Mouse (Mus musculus): ENCODE data around the gene Slc1a4. TPM values are rescaled to one million over a fixed set of nuclear protein-coding genes. Genes with fewer than 3 reads are reported as not detected.
A peak's percentile ranks its signal among the peaks of the same experiment; 100 is the strongest.

Gene Slc1a4
- 1 to 10 TPM; 6.3 to 9.7 TPM for total RNA-seq (2021)
- long read RNA-seq, experiment 1, transcript Slc1a4-202 (8 exons, 3,926 nt), result major isoform, 6 of 7 reads
- long read RNA-seq, experiment 1, partial matches to known transcripts, result 1 of 7 reads
- long read RNA-seq, experiment 1, other reads (novel, unspliced or antisense), result 0 of 7 reads
- long read RNA-seq, experiment 2, transcript Slc1a4-202 (8 exons, 3,926 nt), result major isoform, 9 of 18 reads
- long read RNA-seq, experiment 2, partial matches to known transcripts, result 5 of 18 reads
- long read RNA-seq, experiment 2, other reads (novel, unspliced or antisense), result 4 of 18 reads

DNA sequence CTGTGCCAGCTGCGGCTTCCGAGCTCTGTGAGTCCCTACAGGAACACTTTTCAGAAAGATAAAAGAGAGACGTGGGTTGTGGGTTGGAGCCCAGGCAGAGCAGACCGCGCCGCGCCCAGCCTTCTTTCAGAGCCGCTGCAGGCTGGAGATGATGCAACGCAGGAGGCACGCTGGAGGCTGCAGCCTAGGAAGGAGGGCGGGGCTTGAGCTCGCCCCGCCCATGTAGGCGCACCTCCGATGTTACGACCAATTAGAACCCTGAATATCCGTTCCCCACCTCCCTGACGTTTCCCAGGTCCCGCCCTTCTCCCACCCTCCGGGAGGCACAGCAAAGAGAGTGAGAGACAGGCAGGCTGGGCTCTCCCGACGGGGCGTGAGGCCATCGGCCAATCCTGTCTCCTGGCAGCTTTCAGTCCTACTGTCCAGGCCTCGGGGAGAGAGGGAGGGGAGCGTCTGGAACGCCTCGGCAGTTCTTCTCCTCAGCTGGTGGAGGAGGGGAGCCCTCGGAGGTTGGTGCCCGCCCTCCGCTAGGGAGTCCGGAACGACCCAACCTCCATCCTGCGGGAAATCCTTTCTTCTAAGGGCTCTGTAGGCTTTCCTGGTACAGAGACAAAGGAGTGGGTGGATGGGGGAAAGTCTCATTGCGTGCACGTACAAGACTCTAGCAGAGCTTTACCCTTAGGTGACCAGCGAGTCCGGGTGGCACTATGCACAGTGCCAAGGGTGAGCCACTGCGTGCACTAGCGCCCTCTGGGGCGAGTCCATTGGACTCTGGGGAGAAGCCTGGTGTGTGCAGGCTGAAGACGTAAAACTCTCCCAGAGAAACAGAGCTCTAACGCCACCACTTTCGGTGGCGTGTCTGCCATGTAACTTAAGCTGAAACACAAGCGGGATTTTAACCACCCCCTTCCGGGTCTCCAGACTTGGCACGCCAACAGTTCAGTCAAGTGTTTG, at the start of gene Slc1a4:
Gene Slc1a4, minus strand, starts transcription at position 153 of the 954 bp plus-strand sequence.
- peak; percentile 84 to 85 for DNase-seq (ENCODE audit: low spot score in 2 of 2)

DNA sequence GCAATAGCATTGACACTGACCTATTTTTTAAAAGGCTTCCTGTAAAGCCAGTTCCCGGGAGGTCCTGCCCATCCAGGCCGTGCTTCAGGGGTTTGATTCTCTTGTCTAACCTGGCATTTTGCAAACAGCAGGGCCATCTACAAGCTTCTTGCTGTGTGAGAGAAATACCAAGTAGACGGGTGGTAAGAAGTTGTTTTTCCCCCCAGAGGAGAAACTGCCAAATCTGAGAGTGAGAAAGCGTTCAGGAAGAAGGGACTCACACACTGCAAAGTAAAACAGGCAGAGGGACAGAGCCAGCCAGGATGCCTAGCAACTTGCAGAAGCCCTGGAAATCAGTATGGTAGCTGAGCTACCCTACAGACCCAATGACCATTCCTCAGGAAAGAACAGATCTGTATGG, 47.6 kb upstream of the Slc1a4 start:
- no peak for DNase-seq (ENCODE audit: low spot score in 2 of 2)

- no peak for DNase-seq (ENCODE audit: low spot score in 2 of 2)
These were observed 44.1 kb upstream of the Slc1a4 start for GRCm38 (mm10) chr11:20376642-20377041.

DNA sequence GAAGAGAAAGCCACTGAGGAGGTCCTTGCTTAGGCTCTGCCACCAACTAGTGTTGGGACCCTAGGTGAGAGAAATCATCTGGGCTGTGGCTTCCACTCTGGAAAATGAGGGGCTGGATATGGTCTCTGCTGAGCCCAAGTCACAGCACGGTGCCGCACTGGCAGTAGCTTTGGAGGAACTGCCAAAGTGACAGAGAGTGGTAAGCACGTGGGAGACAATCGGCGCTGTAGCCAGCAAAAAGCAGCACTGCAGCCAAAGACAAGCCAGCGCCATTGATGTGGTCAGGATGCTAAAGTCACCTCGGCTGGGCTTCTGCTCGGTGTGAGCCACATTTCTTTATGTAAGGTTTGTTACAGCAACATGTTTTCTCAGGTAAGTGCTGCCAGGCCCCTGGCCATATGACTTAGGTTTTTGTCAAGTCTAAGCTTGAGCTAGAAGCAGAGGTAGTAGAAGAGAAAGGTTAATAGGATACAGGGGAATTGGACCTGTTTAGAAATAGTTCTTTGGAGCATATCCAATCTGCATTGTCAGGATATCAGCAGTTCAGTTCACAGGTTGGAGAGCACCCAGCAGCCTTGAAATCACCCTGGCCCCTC, 40.2 kb upstream of the Slc1a4 start:
- no peak for DNase-seq (ENCODE audit: low spot score in 2 of 2)

DNA sequence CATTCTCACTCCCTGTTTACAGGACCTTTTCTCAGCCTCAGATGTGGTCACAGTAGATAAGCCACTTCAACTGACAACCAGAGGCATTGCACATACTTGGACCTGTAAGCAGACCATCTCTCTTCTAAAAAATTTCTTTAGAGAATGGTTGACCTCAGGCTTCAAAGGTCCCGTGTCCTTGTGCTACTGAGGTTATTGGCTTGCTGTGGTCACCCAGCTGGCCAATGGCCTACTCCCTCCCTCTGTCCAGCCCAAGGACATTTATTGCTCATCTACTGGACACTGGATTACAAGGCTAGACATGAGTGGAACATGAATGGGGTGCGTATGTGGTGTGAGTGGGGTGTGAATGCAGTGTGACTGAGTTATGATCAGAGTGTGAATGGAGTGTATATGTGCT, 38.0 kb upstream of the Slc1a4 start:
- DNase-seq (ENCODE audit: low spot score in 2 of 2), result peak in 1 of 2 experiments; percentile 32

DNA sequence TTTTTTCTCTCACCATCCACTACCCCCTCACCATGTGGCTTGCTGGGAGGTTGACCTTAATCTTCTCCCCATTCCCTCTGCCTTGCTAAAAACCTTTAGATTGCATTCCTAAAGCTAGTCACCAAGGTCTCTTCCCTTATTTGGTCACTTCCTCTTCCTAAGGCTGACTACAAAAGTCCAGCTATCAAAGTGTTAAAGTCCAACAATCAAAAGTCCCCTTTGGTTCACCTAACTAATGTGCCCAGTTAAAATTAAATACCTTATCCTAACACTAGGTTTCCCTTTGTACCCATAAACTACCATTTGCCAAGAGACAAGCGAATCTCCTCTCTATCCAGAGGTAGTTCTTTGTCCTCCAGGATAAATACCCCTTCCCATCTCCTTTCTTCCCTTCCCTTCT, 33.9 kb upstream of the Slc1a4 start:
- DNase-seq (ENCODE audit: low spot score in 2 of 2), result no peak

- no peak for DNase-seq (ENCODE audit: low spot score in 2 of 2)
These were observed 28.8 kb upstream of the Slc1a4 start for GRCm38 (mm10) chr11:20361354-20361753.

GRCm38 (mm10) chr11:20357684-20358447, 25.4 kb upstream of the Slc1a4 start:
- DNase-seq (ENCODE audit: low spot score in 2 of 2), result no peak

DNA sequence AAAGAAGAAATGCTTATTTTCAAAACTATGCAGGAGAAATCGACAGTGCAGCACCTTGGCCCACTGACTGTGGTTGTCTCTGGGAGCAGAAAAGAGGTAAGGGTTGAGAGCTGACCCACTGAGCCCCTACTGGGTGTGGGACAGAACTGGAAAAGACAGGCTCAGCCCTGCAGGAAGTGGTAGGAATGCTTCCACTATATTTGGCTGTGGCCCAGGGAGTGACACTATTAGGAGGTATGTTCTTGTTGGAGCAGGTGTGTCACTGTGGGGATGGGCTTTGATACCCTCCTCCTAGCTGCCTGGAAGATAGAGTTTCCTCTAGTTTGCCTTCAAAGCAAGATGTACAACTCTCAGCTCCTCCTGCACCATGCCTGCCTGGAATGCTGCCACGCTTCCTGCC, 16.0 kb upstream of the Slc1a4 start:
- DNase-seq (ENCODE audit: low spot score in 2 of 2), result no peak

DNA sequence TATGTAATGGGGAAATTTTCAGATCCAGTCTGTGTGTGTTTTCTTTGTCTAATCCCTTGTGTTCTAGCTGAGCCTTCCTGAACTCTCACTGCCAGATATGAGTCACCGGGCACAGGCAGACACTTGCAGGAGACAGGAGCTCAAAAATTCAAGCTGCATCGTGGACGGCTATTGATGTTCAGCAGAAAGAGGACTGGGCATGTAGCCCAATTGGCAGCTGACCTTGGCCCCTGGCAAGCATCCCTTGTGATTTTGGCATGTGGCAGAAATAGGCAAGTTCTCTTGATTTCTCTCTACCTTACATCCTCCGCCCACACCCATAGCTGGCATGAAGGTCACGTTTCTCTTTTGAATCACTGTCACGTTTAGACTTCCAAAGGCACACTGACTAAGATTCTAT, 15.0 kb upstream of the Slc1a4 start:
- peak; percentile 75 to 84 for DNase-seq (ENCODE audit: low spot score in 2 of 2)

DNA sequence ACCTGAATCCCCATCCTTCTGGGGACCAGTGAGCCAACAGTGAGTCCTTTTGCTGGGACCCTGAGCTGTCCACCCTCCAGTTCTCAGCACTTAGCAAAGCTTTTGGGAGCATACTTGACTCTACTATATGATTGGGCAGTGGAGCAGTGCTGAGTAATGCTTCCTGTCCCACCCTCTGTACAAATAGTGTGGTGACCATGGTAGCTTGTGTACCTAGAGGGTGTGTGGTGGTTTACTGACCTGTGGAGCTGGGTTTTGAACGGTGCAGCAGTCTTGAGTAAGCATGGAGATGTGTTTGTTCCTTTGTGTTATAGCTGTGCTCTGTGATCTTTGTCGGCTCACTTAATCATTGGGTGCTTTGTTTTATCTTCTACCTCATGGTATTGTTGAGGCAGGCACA, 13.9 kb upstream of the Slc1a4 start:
- no peak for DNase-seq (ENCODE audit: low spot score in 2 of 2)

DNA sequence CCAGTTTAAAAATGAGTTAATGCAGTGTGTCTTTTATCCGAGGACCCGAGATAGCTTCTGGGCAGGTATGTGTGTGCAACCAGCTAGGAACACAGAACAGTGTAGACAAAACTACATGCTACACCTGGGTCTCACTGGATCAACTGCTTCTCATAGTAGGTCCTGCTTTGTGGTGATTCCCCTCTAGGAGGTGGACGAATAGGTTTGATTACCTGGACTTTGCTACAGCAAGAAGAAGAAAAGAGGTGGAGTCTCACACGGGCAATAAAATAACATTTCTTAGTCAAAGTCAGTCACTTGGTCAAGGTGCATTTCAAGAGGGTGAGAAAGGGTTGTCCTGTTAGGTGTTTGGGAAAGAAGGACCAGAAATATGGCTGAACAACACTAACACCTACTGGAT, 11.4 kb upstream of the Slc1a4 start:
- DNase-seq (ENCODE audit: low spot score in 2 of 2), result no peak

GRCm38 (mm10) chr11:20341598-20341997, 9.1 kb upstream of the Slc1a4 start:
- no peak for DNase-seq (ENCODE audit: low spot score in 2 of 2)

- no peak for DNase-seq (ENCODE audit: low spot score in 2 of 2)
These were observed 6.2 kb upstream of the Slc1a4 start for GRCm38 (mm10) chr11:20338703-20339102.

DNA sequence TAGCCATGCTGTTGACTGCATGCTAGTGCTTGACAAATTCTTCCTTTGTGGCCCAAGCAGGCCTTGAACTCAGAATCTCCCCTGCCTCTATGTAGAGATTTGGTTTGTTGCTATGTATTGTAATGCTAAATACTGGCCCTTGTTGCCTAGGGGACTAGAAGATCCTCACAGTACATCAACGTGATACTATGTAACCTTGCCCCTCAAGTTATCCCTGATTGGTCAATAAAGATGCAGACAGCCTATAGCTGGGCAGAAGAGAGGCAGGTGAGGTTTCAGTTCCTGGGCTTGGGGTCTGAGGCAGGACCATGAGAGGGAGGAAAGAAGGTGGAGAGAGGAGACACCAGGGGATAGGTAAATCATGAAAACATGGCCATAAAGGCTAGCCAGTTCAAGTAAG, 1.8 kb upstream of the Slc1a4 start:
- DNase-seq (ENCODE audit: low spot score in 2 of 2), result no peak

DNA sequence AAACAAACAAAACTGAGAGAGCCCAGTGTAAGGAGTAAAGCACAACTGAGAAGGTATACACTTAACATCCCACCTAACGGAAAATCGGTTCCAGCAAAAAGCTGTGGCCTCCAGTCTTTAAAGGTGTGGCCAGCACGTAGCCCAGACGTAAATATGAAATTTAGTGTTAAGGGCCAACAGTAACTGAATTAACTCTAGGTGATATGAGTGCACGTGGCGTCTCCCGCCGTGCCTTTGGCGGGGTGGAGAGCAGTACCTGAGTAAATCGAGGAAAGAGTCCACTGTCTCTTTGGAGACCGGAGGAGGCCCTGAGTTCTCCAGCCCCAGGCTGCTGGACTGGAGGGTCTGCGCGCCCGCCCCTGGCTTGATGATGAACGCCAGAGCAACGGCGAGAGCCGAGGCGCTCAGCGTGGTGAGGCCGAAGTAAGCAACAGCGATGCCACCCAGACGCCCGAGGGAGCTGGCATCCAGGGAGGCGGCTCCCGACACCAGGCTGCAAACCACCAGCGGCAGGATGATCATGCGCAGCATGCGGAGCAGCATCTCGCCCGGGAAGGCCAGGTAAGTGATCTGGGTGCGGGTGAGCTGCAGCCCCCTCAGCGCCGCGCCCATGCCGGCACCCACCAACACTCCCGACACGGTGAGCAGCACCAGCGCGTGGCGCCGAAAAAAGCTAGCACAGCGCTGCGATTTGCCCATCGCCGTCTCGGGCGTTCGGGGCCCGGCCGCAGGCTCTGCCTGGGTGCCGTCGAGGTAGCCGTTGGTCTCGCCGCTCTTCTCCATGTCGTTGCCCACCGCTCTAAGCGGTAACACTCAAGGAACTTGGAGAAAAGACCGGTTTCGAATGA, 599 bp downstream of the Slc1a4 start:
- peak; percentile 43 to 46 for DNase-seq (ENCODE audit: low spot score in 2 of 2)

DNA sequence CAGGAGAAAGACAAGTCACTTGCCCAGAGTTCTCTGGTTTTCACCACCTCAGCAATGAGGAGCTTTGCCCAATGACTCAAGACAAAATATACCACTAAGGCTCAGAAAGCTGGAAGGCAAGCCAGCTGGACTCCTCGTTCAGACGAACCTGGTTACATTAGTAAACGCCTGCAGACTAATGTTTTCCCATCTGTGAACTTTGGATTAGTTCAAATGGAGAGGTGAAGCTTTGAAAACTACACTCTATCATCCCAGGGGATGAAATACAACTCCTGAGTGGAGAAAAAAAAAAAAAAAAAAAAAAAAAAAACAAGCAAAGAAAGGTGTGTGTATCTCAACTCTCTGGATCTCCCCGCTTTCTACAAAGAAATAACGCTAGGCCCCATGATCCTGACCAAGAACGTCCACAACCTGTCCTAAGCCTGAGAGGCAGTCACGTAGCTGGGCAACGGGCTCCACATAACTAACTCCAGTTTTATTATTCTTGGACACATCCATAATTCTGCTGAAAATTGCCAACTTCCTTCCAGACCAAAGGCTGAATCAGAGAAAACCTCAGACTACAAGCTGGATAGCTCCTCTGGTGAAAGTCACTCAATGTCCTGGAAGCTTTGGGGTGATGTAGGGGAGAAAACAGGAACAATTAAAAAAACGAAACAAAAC, 1.4 kb downstream of the Slc1a4 start:
- no peak for DNase-seq (ENCODE audit: low spot score in 2 of 2)

- no peak for DNase-seq (ENCODE audit: low spot score in 2 of 2)
These were observed 2.8 kb downstream of the Slc1a4 start for GRCm38 (mm10) chr11:20329711-20330110.

- DNase-seq (ENCODE audit: low spot score in 2 of 2), result no peak
These were observed 3.7 kb downstream of the Slc1a4 start for GRCm38 (mm10) chr11:20328771-20329170.
